Mouse (Mus musculus) heart, postnatal 25 days (tissue): Measurements from ENCODE around the gene Tmem98. TPM values are rescaled to one million over a fixed set of nuclear protein-coding genes. Genes with fewer than 3 reads are reported as not detected.
A peak's percentile ranks its signal among the peaks of the same experiment; 100 is the strongest.

ENCODE experiments used
- DNase-seq: peaks from one replicate; pipeline ENCODE4 v3.0.0; 2022; ENCODE audit warnings: low spot score
- intact Hi-C: fragments of 180-260 bp; cut with DNase I; formaldehyde crosslinking; loops from one replicate; pipeline ENCODE4 v1.15.1; 2025
- total RNA-seq, 2 experiments: library from RNA; stranded (reverse); gene quantifications; 2 replicates each; pipeline ENCODE4 v1.2.3; 2021

The Tmem98 gene
- 10 to 100 TPM; 14.7 to 14.8 TPM for total RNA-seq

GRCm38 (mm10) chr11:80809993-80810821 lies at the start of gene Tmem98:
TSS of gene Tmem98 (plus strand) at chr11:80810175.
- intact Hi-C loops = no loop called here
- DNase-seq = peak; percentile 9

GRCm38 (mm10) chr11:80761285-80761974 lies 48.5 kb upstream of the Tmem98 start:
- no peak for DNase-seq
- intact Hi-C loops = no loop called here

- DNase-seq = no peak
- intact Hi-C loops = no loop called here
Observed at GRCm38 (mm10) chr11:80762066-80762465, 47.9 kb upstream of the Tmem98 start.

- intact Hi-C loops = no loop called here
Observed at GRCm38 (mm10) chr11:80766068-80766467, 43.9 kb upstream of the Tmem98 start.

GRCm38 (mm10) chr11:80766472-80767319 lies 43.3 kb upstream of the Tmem98 start:
- intact Hi-C loops = no loop called here
- no peak for DNase-seq

More at GRCm38 (mm10) chr11:80766068-80766467, 43.9 kb upstream of the Tmem98 start:
- DNase-seq = no peak

- intact Hi-C loops = no loop called here
Observed at GRCm38 (mm10) chr11:80767320-80767617, 42.7 kb upstream of the Tmem98 start.

GRCm38 (mm10) chr11:80771186-80771585 lies 38.8 kb upstream of the Tmem98 start:
- DNase-seq = no peak

More at GRCm38 (mm10) chr11:80767320-80767617, 42.7 kb upstream of the Tmem98 start:
- no peak for DNase-seq

GRCm38 (mm10) chr11:80771596-80772250 lies 38.3 kb upstream of the Tmem98 start:
- intact Hi-C loops = no loop called here
- DNase-seq = no peak

More at GRCm38 (mm10) chr11:80771186-80771585, 38.8 kb upstream of the Tmem98 start:
- intact Hi-C loops = no loop called here

GRCm38 (mm10) chr11:80772595-80773210 lies 37.3 kb upstream of the Tmem98 start:
- intact Hi-C loops = no loop called here
- no peak for DNase-seq

- intact Hi-C loops = no loop called here
- no peak for DNase-seq
Observed at GRCm38 (mm10) chr11:80775535-80775934, 34.4 kb upstream of the Tmem98 start.

GRCm38 (mm10) chr11:80777708-80778107 lies 32.3 kb upstream of the Tmem98 start:
- intact Hi-C loops = no loop called here
- no peak for DNase-seq

- no peak for DNase-seq
- intact Hi-C loops = no loop called here
Observed at GRCm38 (mm10) chr11:80778157-80778556, 31.8 kb upstream of the Tmem98 start.

- DNase-seq = no peak
- intact Hi-C loops = no loop called here
Observed at GRCm38 (mm10) chr11:80778916-80779526, 31.0 kb upstream of the Tmem98 start.

- intact Hi-C loops = loop anchor here (2.0 kb wide), 1 partner anchor 37 kb away; no protein-coding TSS in a partner anchor
- DNase-seq = peak; percentile 77
Observed at GRCm38 (mm10) chr11:80779527-80780344, 30.2 kb upstream of the Tmem98 start, which contains the start of gene Myo1d. TSS of gene Myo1d (minus strand) at chr11:80780025.

- intact Hi-C loops = loop anchor here (1.0 to 2.0 kb wide), 2 partner anchors 35 to 85 kb away; no protein-coding TSS in a partner anchor
Observed at GRCm38 (mm10) chr11:80781535-80781934, 28.4 kb upstream of the Tmem98 start.

GRCm38 (mm10) chr11:80783460-80783859 lies 26.5 kb upstream of the Tmem98 start:
- DNase-seq = no peak
- intact Hi-C loops = no loop called here

More at GRCm38 (mm10) chr11:80781535-80781934, 28.4 kb upstream of the Tmem98 start:
- DNase-seq = no peak

- no peak for DNase-seq
- intact Hi-C loops = no loop called here
Observed at GRCm38 (mm10) chr11:80784294-80784743, 25.7 kb upstream of the Tmem98 start.

- intact Hi-C loops = no loop called here
- no peak for DNase-seq
Observed at GRCm38 (mm10) chr11:80785672-80786071, 24.3 kb upstream of the Tmem98 start.
